Mouse (Mus musculus) hindbrain, embryonic 16.5 days (tissue): ENCODE data around the gene Gm21962. TPM values are rescaled to one million over a fixed set of nuclear protein-coding genes. Genes with fewer than 3 reads are reported as not detected.

Experiments
- ATAC-seq: fragments of 200-750 bp; cut with Nextera tagmentation; 2 replicates; pipeline ENCODE4 v1.8.0; 2017; ENCODE audit warnings: moderate TSS enrichment, moderate library complexity
- H3K27ac ChIP-seq: fragments of 300-500 bp; sonication (generic); 2 replicates; pipeline ENCODE4 v1.5.1; 2014; ENCODE audit warnings: low read depth, mild to moderate bottlenecking, control low read depth, low read length, moderate library complexity
- H3K27me3 ChIP-seq: fragments of 300-500 bp; sonication (generic); replicated peaks from 2 replicates; pipeline ENCODE4 v1.6.1; 2014; ENCODE audit warnings: low read length; ENCODE audit not compliant: control insufficient read depth, insufficient read depth
- H3K36me3 ChIP-seq: fragments of 300-500 bp; sonication (generic); 2 replicates; pipeline ENCODE4 v1.6.1; 2014; ENCODE audit warnings: mild to moderate bottlenecking, low read length, moderate library complexity, mixed read lengths; ENCODE audit not compliant: control insufficient read depth, insufficient read depth
- H3K4me1 ChIP-seq: fragments of 300-500 bp; sonication (generic); 2 replicates; pipeline ENCODE4 v1.6.1; 2014; ENCODE audit warnings: low read depth, low read length; ENCODE audit not compliant: control insufficient read depth, insufficient read depth
- H3K4me2 ChIP-seq: fragments of 300-500 bp; sonication (generic); 2 replicates; pipeline ENCODE4 v1.6.1; 2014; ENCODE audit warnings: mild to moderate bottlenecking, low read length, control low read depth, moderate library complexity
- H3K4me3 ChIP-seq: fragments of 300-500 bp; sonication (generic); 2 replicates; pipeline ENCODE4 v1.5.1; 2014; ENCODE audit warnings: mild to moderate bottlenecking, low read length, control low read depth, moderate library complexity
- H3K9ac ChIP-seq: fragments of 300-500 bp; sonication (generic); 2 replicates; pipeline ENCODE4 v1.6.1; 2014; ENCODE audit warnings: low read depth, mild to moderate bottlenecking, control low read depth, low read length, moderate library complexity
- H3K9me3 ChIP-seq: fragments of 300-500 bp; sonication (generic); 2 replicates; pipeline ENCODE4 v1.6.1; 2014; ENCODE audit warnings: mild to moderate bottlenecking, low read length, moderate library complexity; ENCODE audit not compliant: control insufficient read depth
- WGBS: fragments of 180-500 bp; shearing (Covaris S2); extraction: QIAGEN DNeasy Blood & Tissue Kit; methylation state at CpG from one replicate; pipeline ENCODE4 v1.1.7; 2014; 5-methylcytosine and 5-hydroxymethylcytosine counted together
- microRNA-seq: library from miRNA; unstranded; fragments of <30 nt; microRNA quantifications from one replicate; pipeline ENCODE4, GENCODE M21; 2017
- polyA plus RNA-seq: library from polyadenylated mRNA; unstranded; fragments of >200 nt; fragmentation: Nextera tagmentation; extraction: Ambion mirVana; gene quantifications from 2 replicates; pipeline ENCODE4 v1.2.1, GENCODE M21; 2015

The Gm21962 gene
- polyA plus RNA-seq, 1 experiment from 2014 or later, result not detected

DNA sequence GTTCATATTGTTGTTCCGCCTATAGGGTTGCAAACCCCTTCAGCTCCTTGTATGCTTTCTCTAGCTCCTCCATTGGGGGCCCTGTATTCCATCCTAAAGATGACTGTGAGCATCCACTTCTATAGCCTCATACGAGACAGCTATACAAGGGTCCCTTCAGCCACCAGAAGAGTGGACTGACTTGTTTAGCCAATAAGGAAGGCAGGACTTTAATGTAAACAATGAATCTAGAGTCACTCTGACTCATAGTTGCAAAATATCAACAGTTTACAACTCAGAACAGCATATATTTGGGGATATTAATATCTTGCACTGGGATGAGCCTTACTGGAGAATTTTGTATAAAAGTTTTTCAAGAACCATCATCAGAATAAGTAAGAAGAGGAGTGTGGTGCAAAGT, 15.6 kb downstream of the Gm21962 start:
- no peak overlapping the region for H3K9ac ChIP-seq
- WGBS, result 94% methylated on average over 2 of the region's 2 CpGs
- H3K27me3 ChIP-seq, result no peaks in the 10 kb centered on the region
- H3K9me3 ChIP-seq, result no peaks in the 10 kb centered on the region
- H3K4me3 ChIP-seq, result no peak overlapping the region
- no peaks in the 10 kb centered on the region for H3K36me3 ChIP-seq
- no peak for ATAC-seq
- peaks cover 11% of the 10 kb centered on the region for H3K4me1 ChIP-seq
- no peak overlapping the region for H3K27ac ChIP-seq
- H3K4me2 ChIP-seq, result no peak overlapping the region

DNA sequence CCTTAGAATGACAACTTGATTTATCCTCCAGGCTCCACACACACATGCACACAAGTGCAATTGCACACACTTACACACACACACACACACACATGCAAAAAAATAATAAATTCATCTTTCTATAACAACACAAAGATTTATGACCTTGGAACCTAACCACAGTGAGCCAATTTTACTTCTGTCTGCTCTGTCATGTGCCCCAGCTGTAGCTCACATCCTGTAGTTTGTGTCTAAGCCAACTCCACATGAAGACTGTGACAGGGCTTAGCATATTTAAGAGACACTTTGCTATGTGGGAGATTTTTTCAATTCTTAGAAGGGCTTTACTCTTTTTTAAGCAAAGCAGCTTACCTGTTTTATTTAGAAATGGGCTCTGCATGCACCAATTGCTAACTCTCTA, 20.2 kb downstream of the Gm21962 start:
- H3K4me2 ChIP-seq, result no peak overlapping the region

DNA sequence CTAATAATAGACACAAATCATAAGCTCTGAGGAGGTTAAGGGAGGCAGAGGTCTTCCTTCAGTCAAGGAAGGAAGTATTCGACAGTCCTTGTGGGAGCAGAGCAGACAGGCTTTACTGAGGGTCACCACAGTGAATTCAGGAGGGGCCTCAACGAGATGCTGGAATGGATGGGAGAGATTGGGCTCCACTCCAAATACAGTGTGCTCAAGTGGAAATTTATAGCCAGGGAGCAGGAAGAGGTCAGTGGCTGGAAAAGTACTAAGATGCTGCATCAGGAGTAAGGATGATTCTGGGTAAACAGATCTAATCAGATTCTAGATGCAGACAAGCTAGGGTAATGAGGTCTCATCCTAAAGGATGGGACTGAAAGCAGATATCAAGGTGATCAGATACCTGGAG, 44.6 kb downstream of the Gm21962 start:
- no peak overlapping the region for H3K27ac ChIP-seq
- no peak for ATAC-seq
- WGBS, result 53% methylated on average over 2 of the region's 2 CpGs
- H3K9me3 ChIP-seq, result no peaks in the 10 kb centered on the region
- H3K4me1 ChIP-seq, result no peaks in the 10 kb centered on the region
- H3K27me3 ChIP-seq, result no peaks in the 10 kb centered on the region
- no peaks in the 10 kb centered on the region for H3K36me3 ChIP-seq
- H3K4me2 ChIP-seq, result no peak overlapping the region
- no peak overlapping the region for H3K9ac ChIP-seq
- no peak overlapping the region for H3K4me3 ChIP-seq

More for the DNA sequence above, 20.2 kb downstream of the Gm21962 start:
- Histone ChIP-seq H3K4me1 (no peaks in the 10 kb centered on the region), H3K27ac (no peak overlapping the region), H3K36me3 (no peaks in the 10 kb centered on the region), H3K27me3 (no peaks in the 10 kb centered on the region), H3K9ac (no peak overlapping the region), H3K4me3 (no peak overlapping the region), H3K9me3 (no peaks in the 10 kb centered on the region)
- ATAC-seq, result no peak

DNA sequence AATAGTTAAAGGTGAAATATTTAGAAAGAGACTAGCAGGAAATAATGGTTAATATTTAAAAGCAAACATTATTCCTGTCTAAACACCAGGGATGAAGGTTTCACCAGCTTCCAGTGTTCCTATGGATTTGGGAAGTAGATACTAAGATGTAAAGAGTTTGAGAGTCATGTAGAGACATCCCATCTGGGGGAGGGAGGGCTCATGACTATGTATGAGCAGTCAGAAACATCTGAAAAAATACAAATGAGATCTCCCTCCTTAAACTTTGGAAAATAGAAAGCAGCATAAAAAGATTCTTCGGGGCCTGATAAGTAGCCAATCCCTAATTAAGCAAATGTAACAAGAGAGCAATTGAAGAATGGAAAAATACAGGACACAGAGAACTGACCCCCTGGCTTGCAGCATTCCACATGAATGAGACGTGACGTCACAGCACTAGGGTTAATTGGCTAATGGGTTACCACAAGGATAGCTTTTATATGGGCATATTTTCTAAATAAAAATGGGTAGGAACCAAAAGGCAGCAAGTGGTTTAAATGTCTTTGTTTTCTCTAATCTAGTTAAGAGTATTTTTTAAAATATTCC, 45.3 kb downstream of the Gm21962 start:
- Histone ChIP-seq H3K4me2 (no peak overlapping the region), H3K9ac (no peak overlapping the region), H3K27ac (no peak overlapping the region), H3K36me3 (no peaks in the 10 kb centered on the region), H3K4me1 (no peaks in the 10 kb centered on the region), H3K9me3 (no peaks in the 10 kb centered on the region), H3K4me3 (no peak overlapping the region), H3K27me3 (no peaks in the 10 kb centered on the region)
- no peak for ATAC-seq
- WGBS, result 36% methylated on average over 3 of the region's 3 CpGs

Small RNA genes lying within 50 kb of the gene (microRNA-seq; reads per million reads assigned to microRNA genes)
- gene Gm22468, result not detected

Other genes starting within 250 kb of the Gm21962 start
- 11.2 and 11.4 TPM in 2 replicates for gene Ddit4l, start 49.9 kb upstream of the Gm21962 start, polyA plus RNA-seq
- gene H2afz, start 193.0 kb downstream of the Gm21962 start, polyA plus RNA-seq, result 683 and 688 TPM in 2 replicates
- gene Dnajb14, start 196.2 kb downstream of the Gm21962 start, polyA plus RNA-seq, result 12.2 and 13.9 TPM in 2 replicates
- 132 and 135 TPM in 2 replicates for gene Lamtor3, start 247.0 kb downstream of the Gm21962 start, polyA plus RNA-seq